ENCODE assay signal across 27 mouse cellular contexts in the genomic region with DNA sequence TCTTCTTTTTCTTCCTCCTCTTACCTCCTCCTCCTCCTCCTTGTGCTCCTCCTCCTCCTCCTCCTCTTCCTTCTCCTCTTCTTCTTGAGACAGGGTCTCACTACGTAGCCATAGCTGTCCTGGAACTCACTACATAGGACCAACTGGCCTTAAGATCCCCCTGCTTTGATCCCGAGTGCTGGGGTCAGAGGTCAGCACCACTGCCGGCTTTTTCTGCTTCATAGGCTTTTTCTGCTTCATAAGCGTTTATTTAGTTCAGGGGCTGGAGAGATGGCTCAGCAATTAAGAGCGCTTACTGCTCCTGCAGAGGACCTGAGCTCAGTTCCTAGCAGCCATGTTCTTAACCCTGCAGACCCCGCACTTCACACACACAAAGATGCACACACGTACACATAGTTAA. TPM values are rescaled to one million over a fixed set of nuclear protein-coding genes. Genes with fewer than 3 reads are reported as not detected.
DNase-seq lines count a peak whose midpoint lies in the region; ATAC-seq and TF ChIP-seq lines count a peak whose summit lies in the region.
"Had no signal": no experiment of that assay in that cellular context is flagged by ENCODE, and none has a peak within 500 bp of the region (broad histone marks: within the 10 kb centered on the region; RNA-seq: fewer than 3 reads in every experiment).

No protein-coding gene starts in this region.

- no peak overlapping the region for H3K4me3 ChIP-seq in lung, embryonic 14.5 days (ENCODE audit: low read depth, low read length)
- no peak overlapping the region for H3K4me3 ChIP-seq in lung, adult 2 months (replicated peaks; ENCODE audit: extremely low read depth, low read depth, low read length)
- H3K4me3 ChIP-seq in kidney, postnatal 0 days (replicated peaks; ENCODE audit: low read depth, low read length) = no peak overlapping the region
- H3K4me3 ChIP-seq in layer of hippocampus, adult 2 months = no peak overlapping the region
- H3K4me3 ChIP-seq: forebrain, embryonic 15.5 days; gastrocnemius, adult 2 months; heart, embryonic 15.5 days; hindbrain, embryonic 13.5 days; intestine, embryonic 15.5 days; limb, embryonic 15.5 days; myocyte; stomach, embryonic 15.5 days had no signal

- no peaks in the 10 kb centered on the region for H3K4me1 ChIP-seq in lung, embryonic 14.5 days (ENCODE audit: insufficient read depth)
- H3K4me1 ChIP-seq in lung, adult 2 months (ENCODE audit: control insufficient read depth, insufficient read depth, low read length) = no peaks in the 10 kb centered on the region
- peaks cover 22% of the 10 kb centered on the region for H3K4me1 ChIP-seq in kidney, postnatal 0 days (replicated peaks; ENCODE audit: insufficient read depth, low read length)
- H3K4me1 ChIP-seq: forebrain, embryonic 15.5 days; hindbrain, embryonic 13.5 days; limb, embryonic 15.5 days had no signal

- H3K27ac ChIP-seq in lung, embryonic 14.5 days (ENCODE audit: low read depth) = no peak overlapping the region
- 0 out of 2 replicates have a peak overlapping the region, but pooled peaks have one; percentile 89 for H3K27ac ChIP-seq in kidney, postnatal 0 days
- H3K27ac ChIP-seq in layer of hippocampus, adult 2 months = no peak overlapping the region
- H3K27ac ChIP-seq: forebrain, embryonic 15.5 days; gastrocnemius, adult 2 months; heart, embryonic 15.5 days; hindbrain, embryonic 13.5 days; intestine, embryonic 15.5 days; limb, embryonic 15.5 days; stomach, embryonic 15.5 days had no signal

- no peak overlapping the region for H3K4me2 ChIP-seq in lung, embryonic 14.5 days
- H3K4me2 ChIP-seq in kidney, postnatal 0 days (ENCODE audit: low read length) = no peak overlapping the region
- H3K4me2 ChIP-seq: forebrain, embryonic 15.5 days; heart, embryonic 15.5 days; hindbrain, embryonic 13.5 days; intestine, embryonic 15.5 days; limb, embryonic 15.5 days; stomach, embryonic 15.5 days had no signal

- ATAC-seq in lung, embryonic 14.5 days (ENCODE audit: insufficient read depth) = no peak
- no peak for ATAC-seq in kidney, postnatal 0 days (replicated peaks; ENCODE audit: low FRiP score, low read depth)
- ATAC-seq: activated CD4-positive, CD25-positive, alpha-beta regulatory T cell, adult 4 months; forebrain, embryonic 15.5 days; intestine, embryonic 15.5 days; Patski had no signal

- no peak for TF ChIP-seq POLR2A in lung, adult 2 months (IDR thresholded peaks at IDR 0.05; ENCODE audit: borderline replicate concordance, extremely low read depth, low read depth, low read length)

- no peaks in the 10 kb centered on the region for H3K9me3 ChIP-seq in lung, embryonic 14.5 days (ENCODE audit: low read depth, low read length)
- no peaks in the 10 kb centered on the region for H3K9me3 ChIP-seq in kidney, postnatal 0 days (replicated peaks; ENCODE audit: low read length)
- H3K9me3 ChIP-seq: forebrain, embryonic 15.5 days; heart, embryonic 15.5 days; hindbrain, embryonic 13.5 days; intestine, embryonic 15.5 days; limb, embryonic 15.5 days; stomach, embryonic 15.5 days had no signal

- 36% methylated on average over 7 of the region's 7 CpGs for WGBS in lung, embryonic 14.5 days
- WGBS in lung, adult 2 months = 65% methylated on average over 7 of the region's 7 CpGs
- 32% methylated on average over 7 of the region's 7 CpGs for WGBS in kidney, postnatal 0 days

- H3K9ac ChIP-seq in lung, embryonic 14.5 days = no peak overlapping the region
- no peak overlapping the region for H3K9ac ChIP-seq in kidney, postnatal 0 days (ENCODE audit: low read depth, low read length)
- H3K9ac ChIP-seq: forebrain, embryonic 15.5 days; heart, embryonic 15.5 days; hindbrain, embryonic 13.5 days; intestine, embryonic 15.5 days; limb, embryonic 15.5 days; stomach, embryonic 15.5 days had no signal

- DNase-seq in lung, embryonic 14.5 days = peak; percentile 14
- no peak for DNase-seq in lung, adult 2 months
- peak; percentile 37 for DNase-seq in embryo, embryonic 9.5 days (ENCODE audit: extremely low spot score)
- DNase-seq in kidney, postnatal 0 days (ENCODE audit: low spot score) = no peak
- peak; percentile 57 for DNase-seq in mesoderm, embryonic 11.5 days (ENCODE audit: low read depth, low spot score)
- DNase-seq in adipocyte (ENCODE audit: low spot score) = no peak
- DNase-seq in layer of hippocampus, adult 2 months (ENCODE audit: low spot score in 2 of 2) = no peak
- DNase-seq: adrenal gland, postnatal 36 days; cerebellum, adult 8-10 months; gastrocnemius, adult 2 months; heart, adult 18-20 months; layer of hippocampus, adult 9-11 months; lung, adult 18-20 months; lung, postnatal 4 days; midbrain, embryonic 14.5 days; spleen, adult 18-20 months; thymus, adult 2 months had no signal

- no peaks in the 10 kb centered on the region for H3K36me3 ChIP-seq in lung, embryonic 14.5 days (ENCODE audit: insufficient read depth)
- no peaks in the 10 kb centered on the region for H3K36me3 ChIP-seq in kidney, postnatal 0 days (ENCODE audit: insufficient read depth, low read length)
- H3K36me3 ChIP-seq: forebrain, embryonic 15.5 days; heart, embryonic 15.5 days; hindbrain, embryonic 13.5 days; intestine, embryonic 15.5 days; limb, embryonic 15.5 days; stomach, embryonic 15.5 days had no signal

- TF ChIP-seq CTCF in lung, embryonic 14.5 days (IDR thresholded peaks at IDR 0.05; ENCODE audit: low read depth) = no peak
- no peak for TF ChIP-seq CTCF in lung, adult 2 months (IDR thresholded peaks at IDR 0.05; ENCODE audit: insufficient read depth, low read length)
- TF ChIP-seq CTCF in kidney, postnatal 0 days (IDR thresholded peaks at IDR 0.05; ENCODE audit: low read depth) = no peak
- TF ChIP-seq CTCF in layer of hippocampus, adult 2 months (conservative IDR thresholded peaks at IDR 0.05) = no peak

- no peaks in the 10 kb centered on the region; the same call in 1 of the 2 replicates for H3K27me3 ChIP-seq in lung, embryonic 14.5 days (ENCODE audit: insufficient read depth, low read length)
- H3K27me3 ChIP-seq in kidney, postnatal 0 days (ENCODE audit: insufficient read depth, low read length) = no peaks in the 10 kb centered on the region
- H3K27me3 ChIP-seq: forebrain, embryonic 15.5 days; intestine, embryonic 15.5 days; Patski; stomach, embryonic 15.5 days had no signal

RNA-seq across cellular contexts. Expression of a gene that starts 6.0 kb away (rescaled TPM):
- 0.97 and 1.2 TPM in 2 replicates for polyA plus RNA-seq in lung, embryonic 14.5 days (2014; fragmentation: Nextera tagmentation; extraction: Ambion mirVana)
- 4.7 and 17.3 TPM in 2 replicates for polyA plus RNA-seq in lung, adult 2 months (2012; rRNA removed)
- polyA plus RNA-seq in kidney, postnatal 0 days (2015; fragmentation: Nextera tagmentation; extraction: Ambion mirVana) = 50.5 and 58.6 TPM in 2 replicates
- 1 to 10 TPM; 1.3 TPM for total RNA-seq in layer of hippocampus, adult 2 months (2021)
- total RNA-seq: gastrocnemius, adult 2 months had no signal

RNA-seq across cellular contexts. Expression of a gene that starts 12.4 kb away (rescaled TPM):
- 4.8 TPM in 2 replicates for polyA plus RNA-seq in lung, embryonic 14.5 days (2014; fragmentation: Nextera tagmentation; extraction: Ambion mirVana)
- 19.1 and 23.9 TPM in 2 replicates for polyA plus RNA-seq in lung, adult 2 months (2012; rRNA removed)
- 0.93 and 0.97 TPM in 2 replicates for polyA plus RNA-seq in kidney, postnatal 0 days (2015; fragmentation: Nextera tagmentation; extraction: Ambion mirVana)
- total RNA-seq in layer of hippocampus, adult 2 months (2021) = 1 to 10 TPM; 5.3 to 5.6 TPM
- polyA plus RNA-seq: C2C12, myocyte, Patski had no signal

RNA-seq across cellular contexts. Expression of a gene that starts 45.0 kb away (rescaled TPM):
- polyA plus RNA-seq in lung, embryonic 14.5 days (2014; fragmentation: Nextera tagmentation; extraction: Ambion mirVana) = 9.5 and 11.9 TPM in 2 replicates
- 102 and 115 TPM in 2 replicates for polyA plus RNA-seq in lung, adult 2 months (2012; rRNA removed)
- polyA plus RNA-seq in kidney, postnatal 0 days (2015; fragmentation: Nextera tagmentation; extraction: Ambion mirVana) = 83.7 and 92.0 TPM in 2 replicates
- total RNA-seq in layer of hippocampus, adult 2 months (2021) = 1 to 10 TPM; 1.1 to 1.7 TPM
- polyA plus RNA-seq: activated CD4-positive, CD25-positive, alpha-beta regulatory T cell, adult 4 months had no signal

RNA-seq across cellular contexts. Expression of a gene that starts 47.4 kb away (rescaled TPM):
- polyA plus RNA-seq in lung, embryonic 14.5 days (2014; fragmentation: Nextera tagmentation; extraction: Ambion mirVana) = 0.07 and 0.25 TPM in 2 replicates
- polyA plus RNA-seq in lung, adult 2 months (2012; rRNA removed) = 3.8 and 4.0 TPM in 2 replicates
- polyA plus RNA-seq in kidney, postnatal 0 days (2015; fragmentation: Nextera tagmentation; extraction: Ambion mirVana) = 1.2 and 1.3 TPM in 2 replicates
- total RNA-seq in layer of hippocampus, adult 2 months (2021) = 1 to 10 TPM; 5.6 to 7.0 TPM

Comparison
In these comparisons a context has a peak if more than half of its experiments do, and no peak if none do; other contexts are left out.
1. DNase-seq: peak in lung, embryonic 14.5 days (single experiment), embryo, embryonic 9.5 days (single experiment) and mesoderm, embryonic 11.5 days (single experiment); none in lung, adult 2 months (single experiment), kidney, postnatal 0 days (single experiment), adipocyte (single experiment) and layer of hippocampus, adult 2 months (0 of 2).